Mouse (Mus musculus) CH12F3 (cell line): Measurements from ENCODE around the gene Rpl36.

ENCODE experiments used
- in situ Hi-C: fragments of 300-500 bp; cut with MboI; formaldehyde crosslinking; loops from 2 replicates; pipeline ENCODE4 v1.14.3; 2020; ENCODE audit warnings: low sequenced_read_pairs

Rpl36 gene

DNA sequence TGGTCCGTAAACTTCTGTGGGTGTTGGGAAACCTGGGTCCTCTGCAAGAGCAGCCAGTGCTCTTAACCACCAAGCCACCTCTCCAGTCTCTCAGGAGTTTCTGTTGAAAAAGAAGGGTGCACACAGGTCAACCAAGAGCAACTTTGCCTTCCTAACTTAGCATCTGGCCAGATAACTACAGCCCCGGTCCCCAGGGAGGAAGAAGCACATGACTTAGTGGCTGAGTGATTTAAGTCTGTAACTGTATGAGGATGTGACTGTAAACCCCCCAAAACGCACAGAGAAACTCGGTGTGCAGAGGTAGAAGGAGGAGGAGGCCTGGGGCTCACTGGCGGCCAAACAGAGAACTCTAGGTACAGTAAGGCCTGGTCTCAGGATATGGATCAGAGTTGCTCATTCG is 20.8 kb downstream of the Rpl36 start:
- in situ Hi-C loops, result no loop called here

DNA sequence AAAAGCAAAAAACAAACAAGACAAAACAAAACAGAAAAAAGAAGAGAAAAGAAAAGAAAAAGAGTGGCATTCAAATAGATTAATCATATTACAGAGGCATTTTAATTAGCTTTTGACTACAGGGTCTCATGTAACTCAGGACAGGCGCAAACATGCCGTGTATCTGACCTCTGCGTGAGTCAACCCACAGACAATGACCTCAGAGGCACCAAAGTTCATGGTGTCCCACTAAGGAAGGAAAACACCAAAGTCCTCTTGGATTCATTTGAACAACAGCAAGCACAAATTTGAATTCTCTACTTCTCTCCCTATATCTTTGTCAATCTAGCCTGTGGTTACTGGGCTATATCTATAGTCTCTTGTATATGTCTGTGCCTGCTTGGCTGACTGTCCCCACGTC is 30.0 kb downstream of the Rpl36 start:
- in situ Hi-C loops, result no loop called here

DNA sequence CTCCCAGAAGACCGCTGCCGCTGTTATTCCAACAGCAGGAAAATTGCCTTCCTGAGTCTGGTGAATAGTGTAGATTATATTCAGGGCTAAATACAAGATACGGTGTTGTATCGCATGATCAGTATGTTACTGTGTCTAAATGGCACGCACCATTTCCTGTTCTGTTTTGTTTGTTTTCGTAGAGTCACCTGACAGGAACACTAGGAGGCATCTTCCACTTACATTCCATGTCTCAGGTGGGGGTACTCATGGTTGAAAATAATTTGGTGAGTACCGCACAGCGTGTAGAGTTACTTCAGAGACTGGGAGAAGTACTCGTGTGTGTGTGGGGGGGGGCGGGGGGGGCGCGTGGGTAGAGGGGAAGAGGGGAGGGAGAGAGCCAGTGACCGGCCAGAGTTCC is 34.3 kb downstream of the Rpl36 start:
- in situ Hi-C loops, result no loop called here

DNA sequence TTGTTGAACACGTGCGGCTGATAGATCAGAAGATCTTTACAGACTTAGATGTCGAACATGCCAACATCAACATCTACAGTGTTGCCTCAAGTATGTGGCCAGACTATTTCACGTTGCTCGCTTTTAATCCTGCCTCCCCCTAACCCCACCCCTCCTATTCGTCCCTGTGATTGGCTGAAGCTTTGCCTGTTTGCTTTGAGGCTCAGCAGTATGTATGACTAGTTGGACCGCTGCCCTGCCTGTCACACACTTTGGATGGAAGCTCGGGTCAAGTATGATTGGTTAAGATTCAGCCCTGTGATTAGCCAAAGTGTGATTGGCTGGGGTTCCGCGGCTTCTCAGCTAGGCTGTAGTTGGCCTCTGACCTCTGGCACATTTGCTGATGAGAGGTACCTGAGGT is 38.6 kb downstream of the Rpl36 start:
- in situ Hi-C loops, result no loop called here

DNA sequence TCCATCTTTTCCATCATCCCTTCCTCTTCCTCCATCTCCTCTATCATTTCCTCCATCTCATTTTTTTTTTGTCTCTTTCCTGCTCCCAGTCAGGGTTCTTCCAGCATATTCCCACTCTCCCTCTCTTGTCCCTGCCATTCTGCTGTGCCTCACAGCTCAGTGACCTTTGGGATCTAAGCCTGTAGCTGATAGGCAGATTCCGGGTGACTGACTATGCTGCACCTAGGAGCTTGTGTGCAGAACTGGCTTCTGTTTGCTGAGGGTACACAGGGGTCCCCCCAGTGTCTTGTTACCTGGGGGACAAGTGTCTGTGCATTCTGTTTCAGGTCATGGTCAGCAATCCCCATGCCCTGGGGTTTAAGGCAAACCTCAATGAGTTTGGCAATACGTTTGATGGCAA is 41.6 kb downstream of the Rpl36 start:
- in situ Hi-C loops, result no loop called here

DNA sequence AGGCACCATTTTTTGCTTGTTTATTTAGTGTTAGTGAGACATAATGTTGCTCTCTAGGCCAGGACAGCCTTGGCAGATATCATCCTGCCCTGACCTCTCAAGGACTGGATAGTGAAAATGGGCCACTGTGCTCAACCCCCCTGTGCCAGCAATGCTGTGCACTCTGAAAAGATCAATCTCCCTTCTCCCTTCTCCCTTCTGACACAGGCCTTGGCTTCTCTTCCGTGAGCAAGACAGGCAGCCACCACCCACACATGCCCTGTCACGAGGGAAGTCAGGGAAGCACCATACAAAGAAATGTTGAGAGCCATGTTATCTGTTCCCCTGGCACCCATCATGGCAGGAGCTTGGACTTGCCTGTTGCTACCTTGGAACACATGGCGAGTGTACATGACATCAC is 42.1 kb downstream of the Rpl36 start:
- in situ Hi-C loops, result no loop called here

DNA sequence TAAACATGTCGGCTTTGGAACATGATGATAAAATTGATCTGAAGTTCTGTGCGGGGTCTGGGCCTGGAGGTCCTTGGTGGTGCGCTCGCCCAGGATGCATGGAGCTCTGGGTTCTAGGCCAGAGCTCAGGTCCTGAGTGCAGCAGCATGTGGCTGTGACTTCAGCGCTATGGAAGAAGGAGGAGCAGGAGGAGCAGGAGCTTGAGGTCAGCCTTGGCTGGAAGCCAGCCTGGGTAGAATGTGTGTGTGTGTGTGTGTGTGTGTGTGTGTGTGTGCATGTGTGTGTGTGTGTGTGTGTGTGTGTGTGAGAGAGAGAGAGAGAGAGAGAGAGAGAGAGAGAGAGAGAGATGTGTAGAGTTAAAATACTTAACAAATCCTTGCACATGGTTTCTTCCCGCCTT is 43.0 kb downstream of the Rpl36 start:
- in situ Hi-C loops, result no loop called here

DNA sequence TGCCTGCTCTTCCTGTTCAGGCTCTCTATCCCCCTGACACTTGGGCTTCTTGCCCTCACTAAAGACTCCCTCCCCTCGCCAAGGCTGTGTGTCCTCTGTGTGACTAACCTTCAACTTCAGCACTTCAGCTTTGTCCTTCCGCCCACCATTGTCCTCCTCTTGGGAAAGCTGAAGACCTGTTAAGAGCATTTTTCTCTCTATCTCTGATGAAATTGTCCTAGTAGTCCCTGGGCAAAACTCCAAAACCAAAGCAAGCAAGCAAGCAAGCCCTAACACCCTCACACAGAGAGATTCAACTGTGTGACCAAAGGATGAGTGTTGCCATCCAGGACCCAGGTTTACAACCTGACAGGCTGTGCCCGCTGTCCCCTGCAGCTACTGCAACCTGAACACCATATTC is 50.4 kb downstream of the Rpl36 start:
- in situ Hi-C loops, result loop anchor here (10.0 kb wide), 1 partner anchor 309 kb away; no protein-coding TSS in a partner anchor
